Mouse (Mus musculus) embryo, embryonic 11 days (tissue): Measurements from ENCODE around the gene Spata20.

Experiments
- DNase-seq: peaks from one replicate; pipeline ENCODE4 v3.0.0-alpha.2; 2015

Spata20 gene

GRCm38 (mm10) chr11:94486001-94486400, at the start of gene Spata20:
Gene Spata20 (minus strand): TSS chr11:94486179.
- DNase-seq, result peak; percentile 84

- no peak for DNase-seq
Observed at GRCm38 (mm10) chr11:94533171-94533570, 47.2 kb upstream of the Spata20 start.

DNA sequence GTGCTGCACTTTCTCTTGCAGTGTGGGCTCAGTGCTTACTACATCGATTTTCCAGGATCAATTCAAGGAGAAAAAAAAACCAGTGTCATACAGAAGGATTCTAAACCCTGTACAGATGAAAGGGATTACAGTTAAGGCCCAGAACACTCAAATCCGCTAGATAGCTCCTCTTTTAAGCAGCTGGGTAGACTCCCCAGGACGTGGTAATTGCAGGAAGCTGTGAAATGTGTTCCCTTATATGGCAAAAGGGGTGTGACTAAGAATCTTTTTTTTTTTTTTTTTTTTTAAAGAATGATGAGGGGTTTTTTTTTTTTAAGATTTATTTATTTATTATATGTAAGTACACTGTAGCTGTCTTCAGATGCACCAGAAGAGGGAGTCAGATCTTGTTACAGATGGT, 42.9 kb upstream of the Spata20 start:
- DNase-seq, result no peak

DNA sequence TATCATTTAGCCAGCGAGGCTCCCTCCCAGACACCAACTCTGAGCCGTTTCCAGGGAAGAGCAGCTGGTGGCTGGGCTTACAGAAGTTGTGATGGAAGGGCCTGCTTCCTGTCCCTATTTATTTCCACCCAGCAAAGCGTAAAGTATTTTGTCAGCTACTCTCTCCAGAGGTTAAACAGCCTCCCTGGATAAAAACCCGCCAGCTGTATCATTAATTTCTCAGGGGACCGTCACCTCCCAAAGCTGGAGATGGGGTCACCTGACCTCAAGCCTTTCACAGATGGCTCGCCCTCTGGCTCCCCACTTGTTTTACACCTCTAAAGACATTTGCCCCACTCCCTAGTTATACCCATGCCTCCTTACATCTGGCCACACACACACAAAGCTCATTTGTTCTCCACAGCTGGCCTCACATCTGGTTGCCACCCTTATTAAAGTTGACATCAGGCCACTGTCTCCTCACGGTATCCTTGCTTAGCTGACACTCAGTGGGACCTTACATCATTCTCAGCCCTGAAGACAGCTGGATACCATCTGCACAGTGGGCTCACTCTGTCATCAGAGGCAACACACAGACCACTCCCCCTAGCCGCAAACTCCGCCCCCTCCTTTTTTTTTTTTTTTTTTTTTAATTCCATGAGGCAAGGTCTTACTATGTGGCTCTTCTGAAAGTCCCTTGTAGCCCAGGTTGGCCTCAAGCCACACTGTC, 40.3 kb upstream of the Spata20 start:
- DNase-seq, result peak; percentile 63

DNA sequence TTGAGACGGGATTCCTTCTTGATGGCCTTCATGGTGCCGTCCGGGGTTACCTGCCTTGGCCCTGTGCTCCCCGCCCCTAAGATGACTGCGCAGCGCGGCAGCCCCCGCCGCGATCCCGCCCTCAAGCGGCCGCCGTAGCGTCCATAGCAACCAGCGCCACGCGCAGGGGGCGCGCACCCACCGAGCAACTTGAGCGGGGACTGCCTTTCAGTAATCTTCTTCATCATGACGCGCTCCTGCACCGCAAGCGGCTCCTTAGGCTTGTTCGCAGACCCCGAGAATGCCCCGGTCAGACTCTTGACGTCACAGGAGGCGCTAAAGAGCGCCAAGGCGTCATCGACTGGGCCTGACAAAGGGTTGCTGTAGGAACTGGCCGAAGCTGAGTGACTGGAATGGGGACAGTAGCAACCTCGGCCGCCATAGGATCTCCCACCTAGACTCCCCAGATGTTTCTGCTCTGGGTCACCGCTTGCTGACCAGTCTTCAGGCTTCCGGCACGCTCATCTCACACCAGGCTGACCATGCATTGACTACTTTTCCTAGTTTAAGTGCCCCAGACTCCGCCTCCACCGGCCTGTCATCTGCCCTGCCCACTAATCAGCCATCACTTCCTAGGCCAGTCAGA, 35.4 kb upstream of the Spata20 start, which contains the start of gene Mycbpap:
Mycbpap (minus strand) TSS at position 524 of the 625 bp plus-strand sequence.
- peak; percentile 88 for DNase-seq

DNA sequence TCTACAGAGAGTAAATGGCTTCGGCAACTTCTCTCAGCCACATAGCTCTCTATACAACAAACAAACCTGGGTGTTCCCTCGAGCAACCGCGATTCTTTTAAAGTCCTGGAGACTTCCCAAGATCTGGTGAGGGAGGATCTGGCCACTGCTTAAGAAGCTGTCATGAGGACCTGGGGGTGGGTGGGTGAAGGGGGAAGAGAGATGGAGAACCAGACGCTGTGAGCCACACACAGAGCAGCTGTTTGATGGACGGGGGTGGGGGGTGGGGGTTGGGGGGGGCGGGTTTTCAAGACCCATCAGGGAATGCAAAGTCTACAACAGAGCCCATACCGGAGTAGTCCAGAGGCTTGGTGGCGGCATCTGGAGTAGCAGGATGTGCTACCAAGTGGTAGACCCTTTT, 27.5 kb upstream of the Spata20 start:
- no peak for DNase-seq

GRCm38 (mm10) chr11:94508976-94509375, 23.0 kb upstream of the Spata20 start:
- DNase-seq, result no peak

DNA sequence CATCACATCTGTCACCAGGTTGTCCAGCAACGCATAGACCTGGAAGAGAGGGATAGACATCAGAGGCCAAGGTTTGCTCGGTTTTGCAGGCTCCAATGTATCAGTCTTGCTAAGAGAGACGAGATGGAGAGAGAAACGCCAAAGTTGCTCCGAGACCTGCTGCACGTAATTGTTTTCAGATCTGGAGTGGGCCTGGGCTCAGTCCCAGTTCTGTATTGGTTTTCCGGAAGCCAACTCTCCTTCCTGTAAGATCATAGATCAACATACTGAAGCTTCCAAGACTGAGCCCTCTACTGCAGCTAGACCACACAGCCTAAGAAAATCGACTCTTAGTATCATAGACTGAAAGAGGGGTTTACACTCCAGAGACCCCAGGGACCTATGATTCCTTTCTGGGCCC, 15.5 kb upstream of the Spata20 start:
- no peak for DNase-seq

- DNase-seq, result no peak
Observed at GRCm38 (mm10) chr11:94500362-94500761, 14.4 kb upstream of the Spata20 start.

- DNase-seq, result peak; percentile 70
Observed at GRCm38 (mm10) chr11:94499661-94500152, 13.7 kb upstream of the Spata20 start, which contains the start of gene Epn3. Gene Epn3 (minus strand): TSS chr11:94499974.

DNA sequence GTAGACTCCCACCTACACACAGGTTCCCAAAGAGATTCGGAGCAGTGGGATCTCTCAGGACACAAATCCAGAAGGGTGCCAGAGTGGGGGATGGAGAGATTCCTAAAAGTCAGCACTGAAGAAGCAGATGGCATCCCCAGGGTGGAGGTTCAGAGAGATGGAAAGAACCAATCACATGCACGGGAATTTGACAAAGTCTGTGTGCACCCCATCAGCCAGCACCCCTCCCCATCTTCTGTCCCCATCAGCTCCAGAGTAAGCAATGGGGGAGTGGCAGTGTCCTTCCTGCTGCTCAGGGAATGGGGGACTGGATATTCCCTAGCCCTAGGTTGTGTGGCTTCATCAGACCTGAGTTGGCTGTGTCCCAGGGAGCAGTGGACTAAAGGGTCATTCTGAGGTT, 13.1 kb upstream of the Spata20 start:
- DNase-seq, result no peak

DNA sequence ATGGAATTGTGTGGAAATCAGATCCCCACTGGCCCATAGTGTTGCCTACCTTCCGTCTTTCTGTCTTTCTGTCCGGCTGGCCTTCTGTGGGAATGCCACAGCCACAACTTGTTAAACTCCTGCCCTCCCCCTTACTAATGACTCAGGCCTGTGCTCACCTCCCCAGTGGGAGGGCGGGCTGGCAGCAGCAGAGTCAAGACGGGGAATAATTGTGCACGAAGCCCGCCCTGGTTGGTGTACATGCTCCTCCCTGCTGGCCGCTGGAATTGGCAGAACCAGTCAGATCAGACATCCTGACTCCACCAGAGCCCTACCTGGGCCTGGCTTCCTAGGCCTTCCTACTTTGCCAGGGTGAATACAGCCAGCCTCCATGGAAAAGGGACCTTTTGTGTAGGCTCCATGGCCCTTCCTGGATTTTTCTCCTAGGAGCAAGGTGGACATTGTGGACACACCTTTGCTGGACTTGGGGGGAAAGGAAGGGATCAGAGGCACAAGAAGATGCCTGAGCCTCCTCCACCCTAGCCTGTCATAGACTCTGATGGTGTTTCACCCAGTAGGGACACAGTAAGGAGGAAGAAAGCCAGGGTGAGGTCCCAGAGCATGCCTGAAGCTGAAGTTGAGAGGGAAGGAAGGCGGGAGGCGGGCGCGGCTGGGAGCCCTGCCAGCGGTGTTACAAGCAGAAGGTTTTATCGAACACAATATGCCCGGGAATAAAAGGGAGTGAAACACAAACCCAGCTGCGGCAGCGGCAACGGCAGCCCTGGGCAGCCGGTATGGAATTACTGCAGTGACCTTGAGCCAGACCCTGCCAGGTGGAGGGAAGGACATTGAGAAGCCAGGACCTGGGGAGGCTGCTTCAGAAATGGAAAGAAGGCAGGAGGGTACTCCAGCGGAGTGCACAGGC, 12.4 kb upstream of the Spata20 start:
- peak; percentile 32 for DNase-seq

DNA sequence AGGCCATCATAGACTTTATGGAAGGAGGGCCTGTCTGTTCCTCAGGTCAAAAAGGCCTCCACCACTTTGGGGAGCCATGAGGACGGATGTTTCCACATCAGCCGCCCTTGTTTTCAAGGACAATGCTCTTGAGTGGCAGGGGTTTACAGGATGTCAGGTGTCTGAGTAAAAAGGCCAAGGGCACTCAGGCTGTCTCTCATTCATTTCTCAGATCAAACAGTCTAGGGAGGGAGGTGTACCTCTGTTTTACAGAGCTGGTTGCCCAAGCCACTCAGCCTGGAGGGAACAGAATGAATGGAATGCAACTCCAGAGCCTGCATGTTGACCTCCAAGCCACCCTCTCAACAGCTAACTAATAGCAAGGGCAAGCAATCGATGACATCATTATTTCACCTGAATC, 9.4 kb upstream of the Spata20 start:
- no peak for DNase-seq

GRCm38 (mm10) chr11:94491749-94492099, 5.7 kb upstream of the Spata20 start:
- DNase-seq, result no peak

GRCm38 (mm10) chr11:94491035-94491748, 5.2 kb upstream of the Spata20 start:
- peak; percentile 81 for DNase-seq

- DNase-seq, result no peak
Observed at GRCm38 (mm10) chr11:94489745-94490144, 3.8 kb upstream of the Spata20 start.

GRCm38 (mm10) chr11:94488767-94489533, 3.0 kb upstream of the Spata20 start:
- DNase-seq, result no peak

GRCm38 (mm10) chr11:94485223-94485622, 756 bp downstream of the Spata20 start:
- no peak for DNase-seq

- DNase-seq, result no peak
Observed at GRCm38 (mm10) chr11:94484636-94485035, 1.3 kb downstream of the Spata20 start.

GRCm38 (mm10) chr11:94483921-94484320, 2.1 kb downstream of the Spata20 start:
- DNase-seq, result no peak

GRCm38 (mm10) chr11:94483436-94483835, 2.5 kb downstream of the Spata20 start:
- no peak for DNase-seq

GRCm38 (mm10) chr11:94482738-94483137, 3.2 kb downstream of the Spata20 start:
- DNase-seq, result no peak
